Mouse (Mus musculus) kidney, adult 2 months (tissue): ENCODE measurements at regions not wholly inside any gene's neighbourhood (a gene's known extent, or its start where the extent isn't known, plus 50 kb on each side); places are given as distances from the start of the nearest gene placed in this dataset.

Experiments
- CTCF ChIP-seq: fragments of 200-500 bp; conservative IDR thresholded peaks from 2 replicates; pipeline ENCODE4 v1.5.1; 2011; ENCODE audit warnings: low read depth, mild to moderate bottlenecking, control low read depth, low read length, moderate library complexity, mixed read lengths; ENCODE audit not compliant: insufficient read depth, insufficient read length
- POLR2A ChIP-seq: fragments of 200-500 bp; IDR thresholded peaks from one replicate; pipeline ENCODE4 v1.6.1; 2011; ENCODE audit warnings: low read depth, low read length, control low read depth

DNA sequence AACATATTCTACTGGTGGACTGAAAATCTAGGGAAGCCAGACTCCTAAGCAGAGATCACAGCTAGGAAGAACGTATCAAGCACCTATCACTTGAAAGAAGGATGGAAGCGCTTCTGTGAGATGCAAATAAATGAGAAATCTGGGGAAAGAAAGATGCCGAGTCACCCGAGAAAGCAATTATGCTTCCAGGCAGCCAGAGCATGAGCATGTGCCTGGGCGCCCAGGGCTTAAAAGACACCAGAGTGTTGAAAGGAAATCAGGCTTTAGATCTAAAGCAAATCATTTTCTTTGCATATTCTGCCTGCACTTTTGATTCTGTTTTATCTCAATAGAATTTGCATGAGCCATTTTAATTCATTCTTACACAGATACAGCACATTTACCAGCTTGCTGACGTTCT lies 466.5 kb upstream of the Dmac1 start:
- TF ChIP-seq POLR2A (no peak), CTCF (no peak)
